Mouse (Mus musculus): Measurements from ENCODE around the gene Fgf11. TPM values are rescaled to one million over a fixed set of nuclear protein-coding genes. Genes with fewer than 3 reads are reported as not detected.

Gene Fgf11
- total and polyA plus RNA-seq, 3 experiments: 4.2 to 24.9 (median 8.6) TPM

- H3K36me3 ChIP-seq (replicated peaks): peaks cover 13% of the 10 kb centered on the region
- no peaks in the 10 kb centered on the region for H3K27me3 ChIP-seq (ENCODE audit: insufficient read depth, low read length)
- peak overlapping the region; percentile 73 for H3K4me3 ChIP-seq (ENCODE audit: low read depth, low read length)
- no peaks in the 10 kb centered on the region for H3K9me3 ChIP-seq (replicated peaks)
- TF ChIP-seq POLR2AphosphoS5 (IDR thresholded peaks at IDR 0.05; ENCODE audit: insufficient replicate concordance, low read depth, low read length) (no peak), GATA1 (IDR thresholded peaks at IDR 0.05; ENCODE audit: borderline replicate concordance, low read length) (no peak), GATA2 (IDR thresholded peaks at IDR 0.05; ENCODE audit: borderline replicate concordance, low read depth, low read length) (no peak), TAL1 (conservative IDR thresholded peaks at IDR 0.05; ENCODE audit: low read depth, low read length) (no peak), CTCF (IDR thresholded peaks at IDR 0.05; ENCODE audit: low read depth, low read length) (no peak)
- DNase-seq (ENCODE audit: low spot score) (no peak), ATAC-seq (ENCODE audit: extremely low read depth, insufficient number of reproducible peaks, low FRiP score, poor library complexity, severe bottlenecking) (no peak)
- H3K4me1 ChIP-seq (ENCODE audit: insufficient read depth, low read depth, low read length): peaks cover 66% of the 10 kb centered on the region
These were observed 44.2 kb downstream of the Fgf11 start for GRCm38 (mm10) chr11:69757303-69758089.

GRCm38 (mm10) chr11:69754701-69755100 is 47.0 kb downstream of the Fgf11 start:
- DNase-seq (ENCODE audit: low spot score) (no peak), ATAC-seq (ENCODE audit: extremely low read depth, insufficient number of reproducible peaks, low FRiP score, poor library complexity, severe bottlenecking) (no peak)
- TF ChIP-seq POLR2AphosphoS5 (IDR thresholded peaks at IDR 0.05; ENCODE audit: insufficient replicate concordance, low read depth, low read length) (no peak), TAL1 (conservative IDR thresholded peaks at IDR 0.05; ENCODE audit: low read depth, low read length) (no peak), GATA2 (IDR thresholded peaks at IDR 0.05; ENCODE audit: borderline replicate concordance, low read depth, low read length) (no peak), GATA1 (IDR thresholded peaks at IDR 0.05; ENCODE audit: borderline replicate concordance, low read length) (no peak), CTCF (IDR thresholded peaks at IDR 0.05; ENCODE audit: low read depth, low read length) (no peak)
- no peaks in the 10 kb centered on the region for H3K27me3 ChIP-seq (ENCODE audit: insufficient read depth, low read length)
- no peaks in the 10 kb centered on the region for H3K9me3 ChIP-seq (replicated peaks)
- H3K4me1 ChIP-seq (ENCODE audit: insufficient read depth, low read depth, low read length): peaks cover 61% of the 10 kb centered on the region
- no peak overlapping the region; the same call in 1 of the 2 replicates for H3K4me3 ChIP-seq (ENCODE audit: low read depth, low read length)
- peaks cover 19% of the 10 kb centered on the region for H3K36me3 ChIP-seq (replicated peaks)

GRCm38 (mm10) chr11:69754233-69754632 is 47.4 kb downstream of the Fgf11 start:
- no peak overlapping the region; the same call in 1 of the 2 replicates for H3K4me3 ChIP-seq (ENCODE audit: low read depth, low read length)
- H3K27me3 ChIP-seq (ENCODE audit: insufficient read depth, low read length): no peaks in the 10 kb centered on the region
- TF ChIP-seq POLR2AphosphoS5 (IDR thresholded peaks at IDR 0.05; ENCODE audit: insufficient replicate concordance, low read depth, low read length) (no peak), CTCF (IDR thresholded peaks at IDR 0.05; ENCODE audit: low read depth, low read length) (no peak), GATA2 (IDR thresholded peaks at IDR 0.05; ENCODE audit: borderline replicate concordance, low read depth, low read length) (no peak), GATA1 (IDR thresholded peaks at IDR 0.05; ENCODE audit: borderline replicate concordance, low read length) (no peak), TAL1 (conservative IDR thresholded peaks at IDR 0.05; ENCODE audit: low read depth, low read length) (no peak)
- H3K4me1 ChIP-seq (ENCODE audit: insufficient read depth, low read depth, low read length): peaks cover 57% of the 10 kb centered on the region
- no peaks in the 10 kb centered on the region for H3K9me3 ChIP-seq (replicated peaks)
- no peak for DNase-seq (ENCODE audit: low spot score)
- peaks cover 23% of the 10 kb centered on the region for H3K36me3 ChIP-seq (replicated peaks)
- ATAC-seq (ENCODE audit: extremely low read depth, insufficient number of reproducible peaks, low FRiP score, poor library complexity, severe bottlenecking): no peak

DNA sequence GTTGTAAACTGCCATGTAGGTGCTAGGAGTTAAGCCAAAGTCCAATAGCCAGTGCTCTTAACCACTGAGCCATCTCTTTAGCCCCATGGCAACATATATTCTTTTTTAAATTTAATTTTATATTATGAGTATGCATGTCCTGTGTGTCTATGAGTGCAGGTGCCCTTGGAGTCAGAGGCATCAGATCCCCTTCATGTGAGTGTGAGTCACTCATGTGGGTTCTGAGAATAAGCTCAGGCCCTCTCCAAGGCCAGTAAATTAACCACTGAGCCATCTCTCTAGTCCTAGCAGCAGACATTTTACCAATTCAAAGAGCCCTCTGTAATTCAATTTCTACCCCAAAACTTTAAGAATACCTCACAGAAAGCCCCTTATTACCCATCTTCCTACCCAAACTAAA is 49.0 kb downstream of the Fgf11 start:
- Histone ChIP-seq H3K27me3 (ENCODE audit: insufficient read depth, low read length) (no peaks in the 10 kb centered on the region), H3K36me3 (replicated peaks) (peaks cover 38% of the 10 kb centered on the region), H3K4me1 (ENCODE audit: insufficient read depth, low read depth, low read length) (peaks cover 54% of the 10 kb centered on the region), H3K4me3 (ENCODE audit: low read depth, low read length) (no peak overlapping the region; the same call in 1 of the 2 replicates), H3K9me3 (replicated peaks) (no peaks in the 10 kb centered on the region)
- DNase-seq (ENCODE audit: low spot score): no peak
- ATAC-seq (ENCODE audit: extremely low read depth, insufficient number of reproducible peaks, low FRiP score, poor library complexity, severe bottlenecking): no peak
- no peak for TF ChIP-seq CTCF (IDR thresholded peaks at IDR 0.05; ENCODE audit: low read depth, low read length)
- TF ChIP-seq GATA1 (IDR thresholded peaks at IDR 0.05; ENCODE audit: borderline replicate concordance, low read length): no peak
- TF ChIP-seq POLR2AphosphoS5 (IDR thresholded peaks at IDR 0.05; ENCODE audit: insufficient replicate concordance, low read depth, low read length): no peak
- no peak for TF ChIP-seq TAL1 (conservative IDR thresholded peaks at IDR 0.05; ENCODE audit: low read depth, low read length)
- no peak for TF ChIP-seq GATA2 (IDR thresholded peaks at IDR 0.05; ENCODE audit: borderline replicate concordance, low read depth, low read length)

- no peak for DNase-seq (ENCODE audit: low spot score)
- no peak overlapping the region; the same call in 1 of the 2 replicates for H3K4me3 ChIP-seq (ENCODE audit: low read depth, low read length)
- H3K36me3 ChIP-seq (replicated peaks): peaks cover 46% of the 10 kb centered on the region
- H3K4me1 ChIP-seq (ENCODE audit: insufficient read depth, low read depth, low read length): peaks cover 52% of the 10 kb centered on the region
- peak; percentile 55 for TF ChIP-seq TAL1 (conservative IDR thresholded peaks at IDR 0.05; ENCODE audit: low read depth, low read length)
- no peak for TF ChIP-seq POLR2AphosphoS5 (IDR thresholded peaks at IDR 0.05; ENCODE audit: insufficient replicate concordance, low read depth, low read length)
- ATAC-seq (ENCODE audit: extremely low read depth, insufficient number of reproducible peaks, low FRiP score, poor library complexity, severe bottlenecking): peak; percentile 80
- no peaks in the 10 kb centered on the region for H3K27me3 ChIP-seq (ENCODE audit: insufficient read depth, low read length)
- no peaks in the 10 kb centered on the region for H3K9me3 ChIP-seq (replicated peaks)
These were observed 50.0 kb downstream of the Fgf11 start for GRCm38 (mm10) chr11:69751635-69752034.

Other genes starting within 250 kb of the Fgf11 start
Only the 20 nearest of the 44 such genes appear.
- gene Tnfsf12, start 106.0 kb downstream of the Fgf11 start, total RNA-seq (2014; fragmentation: Nextera tagmentation): not detected in 2 replicates
- not detected in 2 replicates for gene Tnfsf12, start 106.0 kb downstream of the Fgf11 start, total RNA-seq (2017)
- gene Tnfsf12, start 106.0 kb downstream of the Fgf11 start, polyA plus RNA-seq (2012): not detected in 2 replicates
- not detected in 2 replicates for gene Tnfsfm13, start 105.8 kb downstream of the Fgf11 start, total RNA-seq (2014; fragmentation: Nextera tagmentation)
- gene Tnfsfm13, start 105.8 kb downstream of the Fgf11 start, total RNA-seq (2017): not detected in 2 replicates
- not detected in 2 replicates for gene Tnfsfm13, start 105.8 kb downstream of the Fgf11 start, polyA plus RNA-seq (2012)
- gene Polr2a, start 43.2 kb downstream of the Fgf11 start, total RNA-seq (2014; fragmentation: Nextera tagmentation): 192 and 251 TPM in 2 replicates
- gene Polr2a, start 43.2 kb downstream of the Fgf11 start, total RNA-seq (2017): 21.3 and 26.2 TPM in 2 replicates
- 116 and 119 TPM in 2 replicates for gene Polr2a, start 43.2 kb downstream of the Fgf11 start, polyA plus RNA-seq (2012)
- gene Slc35g3, start 39.9 kb downstream of the Fgf11 start, total RNA-seq (2014; fragmentation: Nextera tagmentation): 1.1 TPM in 1 of 2 replicates, not detected in the other
- gene Slc35g3, start 39.9 kb downstream of the Fgf11 start, total RNA-seq (2017): 0.27 TPM in 1 of 2 replicates, not detected in the other
- gene Slc35g3, start 39.9 kb downstream of the Fgf11 start, polyA plus RNA-seq (2012): 0.18 TPM in 2 replicates
- 18.4 and 19.0 TPM in 2 replicates for gene Zbtb4, start 35.9 kb downstream of the Fgf11 start, total RNA-seq (2014; fragmentation: Nextera tagmentation)
- gene Zbtb4, start 35.9 kb downstream of the Fgf11 start, total RNA-seq (2017): 5.6 and 8.6 TPM in 2 replicates
- 13.0 and 13.4 TPM in 2 replicates for gene Zbtb4, start 35.9 kb downstream of the Fgf11 start, polyA plus RNA-seq (2012)
- 2.3 and 2.8 TPM in 2 replicates for gene Chrnb1, start 5.9 kb downstream of the Fgf11 start, total RNA-seq (2014; fragmentation: Nextera tagmentation)
- gene Chrnb1, start 5.9 kb downstream of the Fgf11 start, total RNA-seq (2017): 1.1 and 1.2 TPM in 2 replicates
- 0.39 and 0.50 TPM in 2 replicates for gene Chrnb1, start 5.9 kb downstream of the Fgf11 start, polyA plus RNA-seq (2012)
- gene Tmem102, start 3.8 kb upstream of the Fgf11 start, total RNA-seq (2014; fragmentation: Nextera tagmentation): not detected in 2 replicates
- gene Tmem102, start 3.8 kb upstream of the Fgf11 start, total RNA-seq (2017): not detected in 2 replicates
- not detected in 2 replicates for gene Tmem102, start 3.8 kb upstream of the Fgf11 start, polyA plus RNA-seq (2012)
- gene Gm39566, start 13.4 kb upstream of the Fgf11 start, total RNA-seq (2014; fragmentation: Nextera tagmentation): not detected in 2 replicates
- gene Gm39566, start 13.4 kb upstream of the Fgf11 start, total RNA-seq (2017): 0.05 and 0.06 TPM in 2 replicates
- gene Gm39566, start 13.4 kb upstream of the Fgf11 start, polyA plus RNA-seq (2012): not detected in 2 replicates
- gene Spem2, start 16.6 kb upstream of the Fgf11 start, total RNA-seq (2014; fragmentation: Nextera tagmentation): not detected in 2 replicates
- not detected in 2 replicates for gene Spem2, start 16.6 kb upstream of the Fgf11 start, total RNA-seq (2017)
- gene Spem2, start 16.6 kb upstream of the Fgf11 start, polyA plus RNA-seq (2012): not detected in 2 replicates
- gene Spem1, start 20.3 kb upstream of the Fgf11 start, total RNA-seq (2014; fragmentation: Nextera tagmentation): not detected in 2 replicates
- gene Spem1, start 20.3 kb upstream of the Fgf11 start, total RNA-seq (2017): 0.11 TPM in 1 of 2 replicates, not detected in the other
- gene Spem1, start 20.3 kb upstream of the Fgf11 start, polyA plus RNA-seq (2012): not detected in 2 replicates
- gene Nlgn2, start 35.9 kb upstream of the Fgf11 start, total RNA-seq (2014; fragmentation: Nextera tagmentation): 3.0 and 6.8 TPM in 2 replicates
- gene Nlgn2, start 35.9 kb upstream of the Fgf11 start, total RNA-seq (2017): 0.93 and 1.5 TPM in 2 replicates
- gene Nlgn2, start 35.9 kb upstream of the Fgf11 start, polyA plus RNA-seq (2012): 3.1 and 3.5 TPM in 2 replicates
- 116 and 202 TPM in 2 replicates for gene Tmem256, start 36.7 kb upstream of the Fgf11 start, total RNA-seq (2014; fragmentation: Nextera tagmentation)
- gene Tmem256, start 36.7 kb upstream of the Fgf11 start, total RNA-seq (2017): 409 and 434 TPM in 2 replicates
- gene Tmem256, start 36.7 kb upstream of the Fgf11 start, polyA plus RNA-seq (2012): 513 and 777 TPM in 2 replicates
- 26.2 and 32.3 TPM in 2 replicates for gene Plscr3, start 44.5 kb upstream of the Fgf11 start, total RNA-seq (2014; fragmentation: Nextera tagmentation)
- 9.3 and 12.1 TPM in 2 replicates for gene Plscr3, start 44.5 kb upstream of the Fgf11 start, total RNA-seq (2017)
- 54.2 and 61.1 TPM in 2 replicates for gene Plscr3, start 44.5 kb upstream of the Fgf11 start, polyA plus RNA-seq (2012)
- 4.3 and 9.0 TPM in 2 replicates for gene Tnk1, start 56.9 kb upstream of the Fgf11 start, total RNA-seq (2014; fragmentation: Nextera tagmentation)
- gene Tnk1, start 56.9 kb upstream of the Fgf11 start, total RNA-seq (2017): 0.82 and 1.5 TPM in 2 replicates
- gene Tnk1, start 56.9 kb upstream of the Fgf11 start, polyA plus RNA-seq (2012): 0.47 and 0.95 TPM in 2 replicates
- not detected in 2 replicates for gene Tmem95, start 76.2 kb upstream of the Fgf11 start, total RNA-seq (2014; fragmentation: Nextera tagmentation)
- not detected in 2 replicates for gene Tmem95, start 76.2 kb upstream of the Fgf11 start, total RNA-seq (2017)
- not detected in 2 replicates for gene Tmem95, start 76.2 kb upstream of the Fgf11 start, polyA plus RNA-seq (2012)
- gene Kctd11, start 79.5 kb upstream of the Fgf11 start, total RNA-seq (2014; fragmentation: Nextera tagmentation): 0.90 TPM in 1 of 2 replicates, not detected in the other
- 0.52 and 0.55 TPM in 2 replicates for gene Kctd11, start 79.5 kb upstream of the Fgf11 start, total RNA-seq (2017)
- 0.34 and 0.39 TPM in 2 replicates for gene Kctd11, start 79.5 kb upstream of the Fgf11 start, polyA plus RNA-seq (2012)
- gene Acap1, start 93.7 kb upstream of the Fgf11 start, total RNA-seq (2014; fragmentation: Nextera tagmentation): 94.6 and 98.7 TPM in 2 replicates
- 103 and 118 TPM in 2 replicates for gene Acap1, start 93.7 kb upstream of the Fgf11 start, total RNA-seq (2017)
- gene Acap1, start 93.7 kb upstream of the Fgf11 start, polyA plus RNA-seq (2012): 184 and 216 TPM in 2 replicates
- 6.6 and 7.2 TPM in 2 replicates for gene 2810408A11Rik, start 99.1 kb upstream of the Fgf11 start, total RNA-seq (2014; fragmentation: Nextera tagmentation)
- 1.7 and 4.4 TPM in 2 replicates for gene 2810408A11Rik, start 99.1 kb upstream of the Fgf11 start, total RNA-seq (2017)
- 0.62 and 1.2 TPM in 2 replicates for gene 2810408A11Rik, start 99.1 kb upstream of the Fgf11 start, polyA plus RNA-seq (2012)
- 25.7 and 39.6 TPM in 2 replicates for gene Neurl4, start 99.2 kb upstream of the Fgf11 start, total RNA-seq (2014; fragmentation: Nextera tagmentation)
- 27.2 and 30.2 TPM in 2 replicates for gene Neurl4, start 99.2 kb upstream of the Fgf11 start, total RNA-seq (2017)
- 87.0 and 110 TPM in 2 replicates for gene Neurl4, start 99.2 kb upstream of the Fgf11 start, polyA plus RNA-seq (2012)
- 305 and 344 TPM in 2 replicates for gene Gps2, start 112.0 kb upstream of the Fgf11 start, total RNA-seq (2014; fragmentation: Nextera tagmentation)
- 44.9 and 45.8 TPM in 2 replicates for gene Gps2, start 112.0 kb upstream of the Fgf11 start, total RNA-seq (2017)
- gene Gps2, start 112.0 kb upstream of the Fgf11 start, polyA plus RNA-seq (2012): 203 and 216 TPM in 2 replicates

All from G1E (cell line).